Mouse (Mus musculus): ENCODE data around the gene Gpr171. TPM values are rescaled to one million over a fixed set of nuclear protein-coding genes. Genes with fewer than 3 reads are reported as not detected.

Gene Gpr171
- total RNA-seq, 1 experiment from 2014 or later: 50.7 TPM

DNA sequence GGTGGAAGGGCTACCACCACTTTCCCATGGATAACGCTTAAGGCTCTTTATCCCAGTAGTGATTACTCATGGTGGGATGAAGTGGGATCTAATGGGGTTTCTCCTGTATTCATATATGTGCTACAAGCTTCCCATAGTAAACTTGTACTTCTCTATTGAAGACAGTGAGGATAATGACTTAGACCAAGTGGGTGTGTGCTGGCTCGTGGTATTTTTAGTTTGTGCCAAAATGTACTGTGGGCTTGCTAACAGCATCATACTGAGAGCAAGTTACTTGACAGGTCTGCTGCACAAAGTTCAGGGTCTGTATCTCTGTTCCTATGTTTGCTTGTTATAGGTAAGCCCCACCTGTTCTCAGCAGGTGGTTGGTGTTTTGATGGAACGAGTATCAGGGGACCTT is 35.7 kb downstream of the Gpr171 start:
- ATAC-seq (ENCODE audit: extremely low read depth, insufficient number of reproducible peaks, low FRiP score, poor library complexity, severe bottlenecking): no peak

DNA sequence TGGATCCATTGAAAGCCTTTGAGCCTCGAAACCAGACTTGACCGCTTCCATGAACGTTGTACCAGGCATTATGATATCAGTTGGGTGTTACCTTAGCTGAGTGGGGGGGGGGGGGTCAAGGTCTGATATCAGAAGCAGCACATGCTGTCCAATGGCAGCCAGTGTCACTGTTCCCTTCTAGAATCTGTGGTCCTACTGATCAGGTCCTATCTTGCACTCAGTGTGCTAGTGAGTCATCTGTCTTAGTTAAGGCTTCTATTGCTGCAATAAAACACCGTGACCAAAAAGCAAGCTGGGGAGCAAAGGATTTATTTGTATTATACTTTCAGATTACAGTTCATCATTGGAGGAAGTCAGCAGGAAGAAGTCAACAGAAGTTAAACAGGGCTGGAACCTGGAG is 38.2 kb downstream of the Gpr171 start:
- no peak for ATAC-seq (ENCODE audit: extremely low read depth, insufficient number of reproducible peaks, low FRiP score, poor library complexity, severe bottlenecking)

GRCm38 (mm10) chr3:59062141-59062540 is 39.5 kb downstream of the Gpr171 start:
- no peak for ATAC-seq (ENCODE audit: extremely low read depth, insufficient number of reproducible peaks, low FRiP score, poor library complexity, severe bottlenecking)

- ATAC-seq (ENCODE audit: extremely low read depth, insufficient number of reproducible peaks, low FRiP score, poor library complexity, severe bottlenecking): no peak
Measured at GRCm38 (mm10) chr3:59060131-59060530, 41.5 kb downstream of the Gpr171 start.

DNA sequence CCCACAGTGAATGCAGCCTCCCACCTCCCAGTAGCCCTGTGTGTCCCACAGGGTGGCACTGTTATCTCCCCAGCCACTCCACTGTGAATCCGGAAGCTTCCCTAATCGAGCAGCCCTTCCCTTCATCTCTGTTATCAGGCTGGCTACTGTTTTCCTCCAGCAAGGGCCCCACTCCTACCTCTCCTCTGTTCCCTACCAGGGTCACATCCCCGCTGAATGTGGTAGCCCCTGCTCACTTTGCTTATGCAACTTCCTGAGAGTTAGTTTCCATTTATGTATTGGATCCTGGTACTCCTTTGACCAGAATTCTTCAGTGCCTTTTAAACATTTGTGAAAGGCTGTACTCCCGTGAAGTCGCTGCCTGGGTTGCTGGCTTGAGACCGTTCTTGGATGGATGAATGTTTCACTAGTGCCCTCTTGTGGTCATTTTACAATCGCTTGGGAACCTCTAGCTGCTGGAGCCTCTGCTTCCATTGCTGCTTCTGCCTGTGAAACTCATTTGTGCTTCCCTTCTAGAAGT is 42.5 kb downstream of the Gpr171 start:
- peak; percentile 57; the same call in 1 of the 2 replicates for ATAC-seq (ENCODE audit: extremely low read depth, insufficient number of reproducible peaks, low FRiP score, poor library complexity, severe bottlenecking)

DNA sequence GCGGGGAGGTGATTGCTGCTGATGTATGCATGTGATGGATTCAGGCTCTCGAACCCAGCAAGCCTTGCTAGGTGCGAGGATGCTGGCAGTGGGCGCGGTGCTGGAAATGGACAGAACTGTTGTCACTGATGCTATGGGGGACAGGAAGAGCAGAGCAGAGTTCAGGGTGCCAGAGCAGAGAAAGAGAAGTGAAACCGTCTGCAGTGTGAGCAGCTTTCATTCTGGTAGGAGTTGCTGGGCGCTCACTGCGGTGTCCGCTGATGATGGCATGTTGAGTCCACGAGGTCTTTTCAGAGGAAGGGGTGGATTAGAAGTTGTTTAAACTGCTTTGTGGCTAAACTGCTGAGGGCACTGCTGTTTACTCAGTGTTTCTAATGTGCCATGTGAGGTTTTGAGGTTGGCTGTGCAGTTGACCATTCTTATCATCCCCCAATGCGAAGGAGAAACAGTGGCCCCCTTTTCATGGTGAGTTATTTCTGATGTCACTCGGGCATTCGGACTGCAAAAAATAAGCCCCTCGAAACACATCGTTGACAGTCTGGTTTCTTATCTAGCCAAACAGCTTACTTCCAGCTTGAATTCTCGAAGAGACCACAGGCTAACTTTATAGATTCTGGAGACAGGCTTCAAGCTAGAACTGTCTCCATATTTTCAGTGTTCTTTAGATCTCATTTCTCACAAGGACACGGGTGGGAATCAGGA is 46.6 kb downstream of the Gpr171 start:
- ATAC-seq (ENCODE audit: extremely low read depth, insufficient number of reproducible peaks, low FRiP score, poor library complexity, severe bottlenecking): peak; percentile 88

Other genes with a start within 250 kb of the Gpr171 start
- 0.12 TPM in 1 of 2 replicates, not detected in the other for gene Clrn1, start 216.5 kb downstream of the Gpr171 start, total RNA-seq (2017)
- 3.9 and 4.5 TPM in 2 replicates for gene Med12l, start 96.0 kb downstream of the Gpr171 start, total RNA-seq (2017)
- 1.2 and 1.3 TPM in 2 replicates for gene P2ry14, start 51.8 kb upstream of the Gpr171 start, total RNA-seq (2017)
- gene Gpr87, start 93.3 kb upstream of the Gpr171 start, total RNA-seq (2017): not detected in 2 replicates
- gene P2ry13, start 109.1 kb upstream of the Gpr171 start, total RNA-seq (2017): 56.6 and 61.7 TPM in 2 replicates
- gene P2ry12, start 161.1 kb upstream of the Gpr171 start, total RNA-seq (2017): 15.8 and 18.3 TPM in 2 replicates
- 0.12 TPM in 2 replicates for gene Igsf10, start 242.6 kb upstream of the Gpr171 start, total RNA-seq (2017)